Mouse (Mus musculus) G1E (cell line): ENCODE measurements at regions not wholly inside any gene's neighbourhood (a gene's known extent, or its start where the extent isn't known, plus 50 kb on each side); places are given as distances from the start of the nearest gene placed in this dataset.

Experiments used
- ATAC-seq: 2 replicates; pipeline ENCODE4 v1.8.0; 2016; ENCODE audit warnings: mild to moderate bottlenecking; ENCODE audit not compliant: insufficient number of reproducible peaks, poor library complexity, low FRiP score, severe bottlenecking; ENCODE audit errors: extremely low read depth
- DNase-seq: peaks from one replicate; pipeline ENCODE4 v3.0.0; 2012; ENCODE audit warnings: low spot score
- H3K27me3 ChIP-seq: 2 replicates; pipeline ENCODE4 v1.6.1; 2012; ENCODE audit warnings: mild to moderate bottlenecking, low read length, inconsistent platforms; ENCODE audit not compliant: insufficient read depth
- H3K36me3 ChIP-seq: replicated peaks from 2 replicates; pipeline ENCODE3; 2012; ENCODE audit warnings: mild to moderate bottlenecking, inconsistent platforms
- H3K4me1 ChIP-seq: 2 replicates; pipeline ENCODE4 v1.6.1; 2012; ENCODE audit warnings: low read depth, low read length, inconsistent platforms, mixed read lengths; ENCODE audit not compliant: insufficient read depth
- H3K4me3 ChIP-seq: 2 replicates; pipeline ENCODE4 v1.5.1; 2012; ENCODE audit warnings: low read depth, mild to moderate bottlenecking, inconsistent platforms, low read length, moderate library complexity, mixed read lengths
- H3K9me3 ChIP-seq: replicated peaks from 2 replicates; pipeline ENCODE4 v1.6.1; 2012; ENCODE audit warnings: inconsistent platforms
- CTCF ChIP-seq: IDR thresholded peaks from 2 replicates; pipeline ENCODE4 v1.5.1; 2012; ENCODE audit warnings: low read depth, low read length, inconsistent platforms, mixed read lengths
- GATA1 ChIP-seq: IDR thresholded peaks from 2 replicates; pipeline ENCODE4 v1.6.1; 2012; ENCODE audit warnings: borderline replicate concordance, low read length, inconsistent platforms, mixed read lengths
- GATA2 ChIP-seq: IDR thresholded peaks from 2 replicates; pipeline ENCODE4 v1.6.1; 2012; ENCODE audit warnings: low read depth, low read length, inconsistent platforms, borderline replicate concordance
- POLR2AphosphoS5 ChIP-seq: IDR thresholded peaks from 2 replicates; pipeline ENCODE4 v1.6.1; 2012; ENCODE audit warnings: low read depth, low read length, inconsistent platforms; ENCODE audit not compliant: insufficient replicate concordance
- TAL1 ChIP-seq: conservative IDR thresholded peaks from 2 replicates; pipeline ENCODE4 v1.6.1; 2012; ENCODE audit warnings: low read depth, low read length, inconsistent platforms, mixed read lengths

DNA sequence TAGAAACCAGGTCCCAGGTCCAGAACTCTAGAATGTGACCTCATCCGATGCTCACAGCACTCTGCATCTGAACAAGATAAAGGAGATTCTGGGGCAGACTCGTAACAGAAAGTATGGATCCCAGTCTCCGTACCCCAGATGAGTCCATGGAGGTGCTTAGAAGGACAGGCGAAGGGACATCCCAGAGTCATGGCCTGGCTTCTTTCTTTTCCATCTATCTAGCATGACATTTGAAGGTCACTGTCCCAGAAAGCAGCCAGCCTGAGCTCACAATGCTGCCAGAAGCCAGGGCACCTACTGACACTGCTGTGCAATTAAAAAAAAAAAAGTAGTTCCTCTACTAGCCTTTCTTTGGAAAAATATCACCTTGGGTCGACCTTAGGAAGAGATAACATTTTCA is 354.1 kb upstream of the Trpc7 start:
- no peak for ATAC-seq
- TF ChIP-seq TAL1: no peak
- TF ChIP-seq POLR2AphosphoS5: no peak
- no peak for TF ChIP-seq CTCF
- TF ChIP-seq GATA2: no peak
- TF ChIP-seq GATA1: no peak
- Histone ChIP-seq H3K36me3 (no peaks in the 10 kb centered on the region), H3K4me3 (no peak overlapping the region), H3K4me1 (no peaks in the 10 kb centered on the region), H3K27me3 (no peaks in the 10 kb centered on the region), H3K9me3 (peaks cover 65% of the 10 kb centered on the region)
- DNase-seq: no peak

- H3K4me1 ChIP-seq: no peaks in the 10 kb centered on the region
- TF ChIP-seq GATA1: no peak
- TF ChIP-seq GATA2: no peak
- no peak for TF ChIP-seq TAL1
- no peak for TF ChIP-seq POLR2AphosphoS5
- TF ChIP-seq CTCF: no peak
- no peak overlapping the region for H3K4me3 ChIP-seq
- no peaks in the 10 kb centered on the region for H3K36me3 ChIP-seq
- H3K27me3 ChIP-seq: no peaks in the 10 kb centered on the region
- DNase-seq: no peak
- ATAC-seq: no peak
- peaks cover 65% of the 10 kb centered on the region for H3K9me3 ChIP-seq
These were observed 353.6 kb upstream of the Trpc7 start for GRCm38 (mm10) chr13:57249401-57249800.

DNA sequence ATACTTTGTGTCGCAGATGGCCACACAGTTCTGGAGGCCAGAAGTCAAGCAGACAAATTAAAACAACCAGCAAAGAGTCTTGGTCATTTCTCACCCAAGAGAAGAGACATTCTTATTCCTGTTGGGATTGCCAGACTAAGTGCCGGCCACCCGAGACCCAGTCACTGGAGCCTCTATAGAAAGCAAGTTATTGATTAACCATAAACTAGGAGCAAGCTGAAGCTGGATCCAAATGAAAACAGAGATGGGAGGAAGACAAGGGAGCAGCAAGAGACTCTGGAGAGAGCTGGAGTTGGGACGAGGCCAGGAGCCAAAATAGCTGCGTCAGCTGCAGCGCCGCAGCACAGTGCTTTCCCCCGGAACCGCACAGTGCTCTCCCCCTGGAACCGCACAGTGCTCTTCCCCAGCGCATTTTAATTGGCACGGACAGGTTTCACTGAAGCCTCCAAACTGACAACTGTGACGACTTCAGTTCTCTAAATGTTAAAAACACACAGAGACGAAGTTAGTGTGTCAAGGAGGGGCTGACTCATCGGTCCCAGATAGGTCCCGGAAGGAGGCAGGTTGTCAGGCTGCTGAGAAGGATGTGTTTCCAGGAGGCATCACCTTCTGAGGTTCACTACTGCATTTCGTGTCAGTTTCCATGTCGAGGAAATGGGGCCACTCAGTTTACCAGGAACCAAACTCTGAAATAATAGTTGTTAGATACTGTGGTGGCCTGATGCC is 350.6 kb upstream of the Trpc7 start:
- DNase-seq: no peak
- TF ChIP-seq POLR2AphosphoS5 (no peak), GATA2 (no peak), TAL1 (no peak), CTCF (no peak), GATA1 (no peak)
- no peak for ATAC-seq

GRCm38 (mm10) chr13:57236917-57237316 is 341.1 kb upstream of the Trpc7 start:
- DNase-seq (no peak), ATAC-seq (no peak)
- TF ChIP-seq CTCF (no peak), TAL1 (no peak), GATA2 (no peak), POLR2AphosphoS5 (no peak), GATA1 (no peak)
- no peaks in the 10 kb centered on the region for H3K27me3 ChIP-seq
- H3K4me3 ChIP-seq: no peak overlapping the region
- peaks cover 51% of the 10 kb centered on the region for H3K9me3 ChIP-seq
- no peaks in the 10 kb centered on the region for H3K36me3 ChIP-seq
- no peaks in the 10 kb centered on the region for H3K4me1 ChIP-seq

More for the DNA sequence above, 350.6 kb upstream of the Trpc7 start:
- Histone ChIP-seq H3K4me1 (no peaks in the 10 kb centered on the region), H3K9me3 (peaks cover 38% of the 10 kb centered on the region), H3K36me3 (no peaks in the 10 kb centered on the region), H3K4me3 (no peak overlapping the region), H3K27me3 (no peaks in the 10 kb centered on the region)

DNA sequence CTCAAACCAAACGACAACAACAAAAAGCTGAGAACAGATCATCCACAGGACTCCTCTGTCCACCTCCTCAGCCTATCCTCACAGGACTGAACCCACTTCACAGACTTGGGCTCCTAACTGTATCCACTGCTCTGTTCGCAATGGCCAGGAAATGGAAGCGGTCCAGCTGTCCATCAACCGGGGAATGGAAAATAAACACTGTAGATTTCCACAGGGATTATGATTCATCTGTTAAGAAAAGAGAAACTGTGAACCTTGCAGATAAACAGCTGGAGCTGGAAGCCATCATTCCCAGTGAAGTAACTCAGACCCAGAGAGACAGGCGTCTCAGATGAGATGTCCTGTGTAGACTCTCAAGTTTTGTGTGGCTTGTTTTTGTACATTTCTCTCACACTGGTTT is 340.4 kb upstream of the Trpc7 start:
- no peaks in the 10 kb centered on the region for H3K27me3 ChIP-seq
- ATAC-seq (no peak), DNase-seq (no peak)
- H3K4me1 ChIP-seq: no peaks in the 10 kb centered on the region
- no peaks in the 10 kb centered on the region for H3K36me3 ChIP-seq
- TF ChIP-seq CTCF (no peak), GATA2 (no peak), GATA1 (no peak), POLR2AphosphoS5 (no peak), TAL1 (no peak)
- H3K9me3 ChIP-seq: peaks cover 56% of the 10 kb centered on the region
- no peak overlapping the region for H3K4me3 ChIP-seq

GRCm38 (mm10) chr13:57232906-57233305 is 337.1 kb upstream of the Trpc7 start:
- DNase-seq (no peak), ATAC-seq (no peak)
- no peaks in the 10 kb centered on the region for H3K36me3 ChIP-seq
- TF ChIP-seq CTCF: no peak
- no peak overlapping the region for H3K4me3 ChIP-seq
- no peaks in the 10 kb centered on the region for H3K4me1 ChIP-seq
- no peaks in the 10 kb centered on the region for H3K27me3 ChIP-seq
- H3K9me3 ChIP-seq: peaks cover 60% of the 10 kb centered on the region

- no peak for ATAC-seq
These were observed 335.9 kb upstream of the Trpc7 start for GRCm38 (mm10) chr13:57231666-57232065.

More at GRCm38 (mm10) chr13:57231666-57232065, 335.9 kb upstream of the Trpc7 start:
- Histone ChIP-seq H3K4me1 (no peaks in the 10 kb centered on the region), H3K9me3 (peaks cover 59% of the 10 kb centered on the region), H3K36me3 (no peaks in the 10 kb centered on the region), H3K27me3 (no peaks in the 10 kb centered on the region), H3K4me3 (no peak overlapping the region)
- TF ChIP-seq TAL1 (no peak), CTCF (no peak), POLR2AphosphoS5 (no peak), GATA1 (no peak), GATA2 (no peak)
- no peak for DNase-seq
